Mouse (Mus musculus) embryonic fibroblast, embryonic 13.5 days (primary cell): ENCODE measurements around the gene Tpcn1.

Experiments
- CTCF ChIP-seq: IDR thresholded peaks from 2 replicates; pipeline ENCODE4 v1.5.1; 2011; ENCODE audit warnings: mild to moderate bottlenecking, control low read depth, low read length, moderate library complexity, borderline replicate concordance; ENCODE audit not compliant: insufficient read depth
- POLR2A ChIP-seq: IDR thresholded peaks from 2 replicates; pipeline ENCODE4 v1.6.1; 2011; ENCODE audit warnings: low read depth, mild to moderate bottlenecking, control low read depth, low read length, moderate library complexity

- TF ChIP-seq POLR2A: no peak
- no peak for TF ChIP-seq CTCF
Measured at GRCm38 (mm10) chr5:120578504-120579081, 9.9 kb downstream of the Tpcn1 start.
